Mouse (Mus musculus) liver, postnatal 0 days (tissue): ENCODE measurements at regions not wholly inside any gene's neighbourhood (a gene's known extent, or its start where the extent isn't known, plus 50 kb on each side); places are given as distances from the start of the nearest gene placed in this dataset.

Experiments
- CTCF ChIP-seq: sonication (generic); IDR thresholded peaks from 2 replicates; pipeline ENCODE4 v1.5.1; 2016; ENCODE audit warnings: antibody characterized with exemption, low read depth
- EP300 ChIP-seq: IDR thresholded peaks from 2 replicates; pipeline ENCODE4 v1.6.1; 2016; ENCODE audit warnings: antibody characterized with exemption, low read depth, mild to moderate bottlenecking

GRCm38 (mm10) chr3:36291971-36292370 lies 69.9 kb upstream of the Qrfpr start:
- no peak for TF ChIP-seq CTCF
- TF ChIP-seq EP300, result no peak
